Mouse (Mus musculus) kidney, embryonic 15.5 days (tissue): Measurements from ENCODE around the gene Oser1. TPM values are rescaled to one million over a fixed set of nuclear protein-coding genes. Genes with fewer than 3 reads are reported as not detected.
A peak's percentile ranks its signal among the peaks of the same experiment; 100 is the strongest.

Source experiments
- ATAC-seq: fragments of 200-750 bp; cut with Nextera tagmentation; replicated peaks from 2 replicates; pipeline ENCODE4 v1.8.0; 2017; ENCODE audit warnings: moderate TSS enrichment; ENCODE audit not compliant: low FRiP score
- H3K27ac ChIP-seq: fragments of 300-500 bp; sonication (generic); 2 replicates; pipeline ENCODE4 v1.5.1; 2015; ENCODE audit warnings: mild to moderate bottlenecking, inconsistent platforms
- H3K27me3 ChIP-seq: fragments of 300-500 bp; sonication (generic); 2 replicates; pipeline ENCODE4 v1.6.1; 2015; ENCODE audit warnings: inconsistent platforms
- H3K36me3 ChIP-seq: fragments of 300-500 bp; sonication (generic); 2 replicates; pipeline ENCODE4 v1.6.1; 2015; ENCODE audit warnings: inconsistent platforms
- H3K4me1 ChIP-seq: fragments of 300-500 bp; sonication (generic); 2 replicates; pipeline ENCODE4 v1.6.1; 2015; ENCODE audit warnings: inconsistent platforms
- H3K4me2 ChIP-seq: fragments of 300-500 bp; sonication (generic); 2 replicates; pipeline ENCODE4 v1.6.1; 2015; ENCODE audit warnings: moderate library complexity, mild to moderate bottlenecking, inconsistent platforms
- H3K4me3 ChIP-seq: fragments of 300-500 bp; sonication (generic); replicated peaks from 2 replicates; pipeline ENCODE4 v1.5.1; 2015; ENCODE audit warnings: mild to moderate bottlenecking, inconsistent platforms
- H3K9ac ChIP-seq: fragments of 300-500 bp; sonication (generic); 2 replicates; pipeline ENCODE4 v1.6.1; 2015; ENCODE audit warnings: mild to moderate bottlenecking, inconsistent platforms
- H3K9me3 ChIP-seq: fragments of 300-500 bp; sonication (generic); replicated peaks from 2 replicates; pipeline ENCODE4 v1.6.1; 2016; ENCODE audit warnings: inconsistent platforms
- WGBS: fragments of 180-500 bp; shearing (Covaris S2); methylation state at CpG from one replicate; pipeline ENCODE4 v1.1.7; 2015; ENCODE audit warnings: mixed read lengths; 5-methylcytosine and 5-hydroxymethylcytosine counted together
- polyA plus RNA-seq: library from polyadenylated mRNA; unstranded; fragments of >200 nt; fragmentation: Nextera tagmentation; extraction: Ambion mirVana; gene quantifications from 2 replicates; pipeline ENCODE4 v1.2.1, GENCODE M21; 2015

The Oser1 gene
- polyA plus RNA-seq, 1 experiment from 2014 or later, result 87.3 TPM

- Histone ChIP-seq H3K4me1 (peaks cover 19% of the 10 kb centered on the region), H3K36me3 (no peaks in the 10 kb centered on the region), H3K4me3 (no peak overlapping the region), H3K27ac (peak overlapping the region; percentile 79), H3K9ac (no peak overlapping the region), H3K9me3 (no peaks in the 10 kb centered on the region), H3K4me2 (no peak overlapping the region), H3K27me3 (peaks cover 12% of the 10 kb centered on the region)
- ATAC-seq, result no peak
- 33% methylated on average over 4 of the region's 4 CpGs for WGBS
Measured at GRCm38 (mm10) chr2:163370175-163370574, 54.3 kb downstream of the Oser1 start.

- 54% methylated on average over 18 of the region's 18 CpGs for WGBS
- peak overlapping the region; percentile 75 for H3K27ac ChIP-seq
- no peak for ATAC-seq
- no peaks in the 10 kb centered on the region for H3K9me3 ChIP-seq
- no peak overlapping the region for H3K4me3 ChIP-seq
- H3K27me3 ChIP-seq, result no peaks in the 10 kb centered on the region
- no peak overlapping the region for H3K4me2 ChIP-seq
- H3K36me3 ChIP-seq, result no peaks in the 10 kb centered on the region
- H3K4me1 ChIP-seq, result peaks cover 24% of the 10 kb centered on the region
- H3K9ac ChIP-seq, result no peak overlapping the region
Measured at GRCm38 (mm10) chr2:163364785-163365541, 59.5 kb downstream of the Oser1 start.

- H3K36me3 ChIP-seq, result no peaks in the 10 kb centered on the region
- H3K27ac ChIP-seq, result no peak overlapping the region
- WGBS, result 74% methylated on average over 12 of the region's 12 CpGs
- H3K4me2 ChIP-seq, result no peak overlapping the region
- peaks cover 18% of the 10 kb centered on the region for H3K4me1 ChIP-seq
- ATAC-seq, result no peak
- H3K27me3 ChIP-seq, result no peaks in the 10 kb centered on the region
- no peak overlapping the region for H3K4me3 ChIP-seq
- no peaks in the 10 kb centered on the region for H3K9me3 ChIP-seq
- no peak overlapping the region for H3K9ac ChIP-seq
Measured at GRCm38 (mm10) chr2:163362940-163363921, 61.3 kb downstream of the Oser1 start.

- Histone ChIP-seq H3K4me2 (no peak overlapping the region), H3K4me1 (peaks cover 18% of the 10 kb centered on the region), H3K9me3 (no peaks in the 10 kb centered on the region), H3K27ac (no peak overlapping the region), H3K36me3 (no peaks in the 10 kb centered on the region), H3K27me3 (no peaks in the 10 kb centered on the region), H3K4me3 (no peak overlapping the region), H3K9ac (no peak overlapping the region)
- 74% methylated on average over 16 of the region's 16 CpGs for WGBS
- ATAC-seq, result no peak
Measured at GRCm38 (mm10) chr2:163360858-163361623, 63.5 kb downstream of the Oser1 start.

- no peak overlapping the region for H3K4me2 ChIP-seq
- H3K27me3 ChIP-seq, result no peaks in the 10 kb centered on the region
- H3K36me3 ChIP-seq, result no peaks in the 10 kb centered on the region
- no peak overlapping the region for H3K4me3 ChIP-seq
- 85% methylated on average over 2 of the region's 2 CpGs for WGBS
- no peak overlapping the region for H3K27ac ChIP-seq
- peaks cover 7% of the 10 kb centered on the region; the same call in 1 of the 2 replicates for H3K4me1 ChIP-seq
- no peak for ATAC-seq
- no peaks in the 10 kb centered on the region for H3K9me3 ChIP-seq
- no peak overlapping the region for H3K9ac ChIP-seq
Measured at GRCm38 (mm10) chr2:163359253-163359652, 65.2 kb downstream of the Oser1 start.

- no peak overlapping the region for H3K27ac ChIP-seq
- no peak for ATAC-seq
- WGBS, result 59% methylated on average over 5 of the region's 5 CpGs
Measured at GRCm38 (mm10) chr2:163358662-163359061, 65.8 kb downstream of the Oser1 start.

GRCm38 (mm10) chr2:163356113-163356840 lies 68.2 kb downstream of the Oser1 start:
- peaks cover 4% of the 10 kb centered on the region; the same call in 1 of the 2 replicates for H3K4me1 ChIP-seq
- no peak overlapping the region for H3K4me2 ChIP-seq
- H3K27ac ChIP-seq, result no peak overlapping the region
- no peak overlapping the region for H3K4me3 ChIP-seq
- peak; percentile 63; the same call in 1 of the 2 replicates for ATAC-seq
- H3K27me3 ChIP-seq, result no peaks in the 10 kb centered on the region
- no peaks in the 10 kb centered on the region for H3K36me3 ChIP-seq
- H3K9ac ChIP-seq, result no peak overlapping the region
- WGBS, result 82% methylated on average over 12 of the region's 12 CpGs
- no peaks in the 10 kb centered on the region for H3K9me3 ChIP-seq

More at GRCm38 (mm10) chr2:163358662-163359061, 65.8 kb downstream of the Oser1 start:
- Histone ChIP-seq H3K36me3 (no peaks in the 10 kb centered on the region), H3K4me3 (no peak overlapping the region), H3K4me2 (no peak overlapping the region), H3K4me1 (peaks cover 5% of the 10 kb centered on the region; the same call in 1 of the 2 replicates), H3K27me3 (no peaks in the 10 kb centered on the region), H3K9me3 (no peaks in the 10 kb centered on the region), H3K9ac (no peak overlapping the region)

Other genes with a start within 250 kb of the Oser1 start
- 1.7 and 2.7 TPM in 2 replicates for gene Tox2, start 221.6 kb downstream of the Oser1 start, polyA plus RNA-seq
- gene Jph2, start 26.7 kb downstream of the Oser1 start, polyA plus RNA-seq, result 2.5 and 4.2 TPM in 2 replicates
- gene Gdap1l1, start 13.8 kb upstream of the Oser1 start, polyA plus RNA-seq, result 1.2 and 2.8 TPM in 2 replicates
- gene Fitm2, start 47.9 kb upstream of the Oser1 start, polyA plus RNA-seq, result 9.8 TPM in 2 replicates
- 31.2 and 34.9 TPM in 2 replicates for gene R3hdml, start 67.6 kb upstream of the Oser1 start, polyA plus RNA-seq
- 18.6 and 19.4 TPM in 2 replicates for gene Hnf4a, start 82.1 kb upstream of the Oser1 start, polyA plus RNA-seq
- gene Ttpal, start 177.6 kb upstream of the Oser1 start, polyA plus RNA-seq, result 29.2 and 30.6 TPM in 2 replicates
- gene Serinc3, start 220.4 kb upstream of the Oser1 start, polyA plus RNA-seq, result 43.7 and 44.0 TPM in 2 replicates
- gene Pkig, start 233.7 kb upstream of the Oser1 start, polyA plus RNA-seq, result 167 and 174 TPM in 2 replicates